Mouse (Mus musculus): ENCODE data around the gene Sumf1. TPM values are rescaled to one million over a fixed set of nuclear protein-coding genes. Genes with fewer than 3 reads are reported as not detected.

Sumf1 gene
- polyA plus RNA-seq, 1 experiment from 2014 or later: 13.0 TPM

- 70% methylated on average over 5 of the region's 5 CpGs for WGBS
Measured at GRCm38 (mm10) chr6:108222435-108222834, 37.1 kb upstream of the Sumf1 start.

GRCm38 (mm10) chr6:108217987-108218386, 32.6 kb upstream of the Sumf1 start:
- 0 out of 2 replicates have a peak, but pooled peaks cover 10% of the 10 kb centered on the region for H3K4me1 ChIP-seq
- WGBS: 91% methylated on average over 3 of the region's 3 CpGs
- no peak for ATAC-seq (ENCODE audit: low FRiP score, low read depth)
- no peak overlapping the region for H3K4me2 ChIP-seq (replicated peaks)
- H3K4me3 ChIP-seq: no peak overlapping the region
- no peaks in the 10 kb centered on the region for H3K27me3 ChIP-seq (replicated peaks)
- H3K36me3 ChIP-seq: no peaks in the 10 kb centered on the region
- no peak overlapping the region for H3K9ac ChIP-seq
- no peaks in the 10 kb centered on the region for H3K9me3 ChIP-seq
- H3K27ac ChIP-seq: no peak overlapping the region

More at GRCm38 (mm10) chr6:108222435-108222834, 37.1 kb upstream of the Sumf1 start:
- no peaks in the 10 kb centered on the region for H3K4me1 ChIP-seq
- no peak for ATAC-seq (ENCODE audit: low FRiP score, low read depth)
- H3K9me3 ChIP-seq: no peaks in the 10 kb centered on the region
- H3K27ac ChIP-seq: no peak overlapping the region
- no peak overlapping the region for H3K9ac ChIP-seq
- H3K4me3 ChIP-seq: no peak overlapping the region
- no peak overlapping the region for H3K4me2 ChIP-seq (replicated peaks)
- no peaks in the 10 kb centered on the region for H3K36me3 ChIP-seq
- no peaks in the 10 kb centered on the region for H3K27me3 ChIP-seq (replicated peaks)

- 93% methylated on average over 8 of the region's 8 CpGs for WGBS
- no peak for ATAC-seq (ENCODE audit: low FRiP score, low read depth)
- Histone ChIP-seq H3K4me1 (0 out of 2 replicates have a peak, but pooled peaks cover 10% of the 10 kb centered on the region), H3K27me3 (replicated peaks) (no peaks in the 10 kb centered on the region), H3K9me3 (no peaks in the 10 kb centered on the region), H3K27ac (no peak overlapping the region), H3K4me2 (replicated peaks) (no peak overlapping the region), H3K4me3 (no peak overlapping the region), H3K36me3 (no peaks in the 10 kb centered on the region), H3K9ac (no peak overlapping the region)
Measured at GRCm38 (mm10) chr6:108216832-108217231, 31.4 kb upstream of the Sumf1 start.

DNA sequence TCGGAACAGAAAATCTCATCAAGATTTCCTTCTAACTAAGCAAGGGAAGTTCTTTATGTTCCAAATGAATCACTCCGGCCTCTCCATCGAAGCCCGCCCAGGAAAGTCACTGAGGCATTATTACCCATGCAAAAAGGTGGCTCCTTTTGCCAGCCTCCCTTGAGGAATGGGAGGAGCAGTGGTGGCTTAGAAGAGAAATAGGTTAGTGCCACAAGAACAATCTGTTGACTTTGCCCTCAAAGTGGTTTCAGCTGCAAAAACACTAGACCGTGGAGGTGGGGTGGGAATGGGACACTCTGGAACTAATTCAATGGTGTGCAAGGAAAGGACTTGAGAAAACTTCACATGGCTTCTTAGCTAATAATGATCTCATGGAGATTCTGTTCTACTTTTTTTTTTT, 30.7 kb upstream of the Sumf1 start:
- no peak for ATAC-seq (ENCODE audit: low FRiP score, low read depth)
- H3K27me3 ChIP-seq (replicated peaks): no peaks in the 10 kb centered on the region
- WGBS: 75% methylated on average over 5 of the region's 5 CpGs
- H3K36me3 ChIP-seq: no peaks in the 10 kb centered on the region
- H3K4me3 ChIP-seq: no peak overlapping the region
- H3K4me2 ChIP-seq (replicated peaks): no peak overlapping the region
- 0 out of 2 replicates have a peak, but pooled peaks cover 10% of the 10 kb centered on the region for H3K4me1 ChIP-seq
- H3K9ac ChIP-seq: no peak overlapping the region
- no peaks in the 10 kb centered on the region for H3K9me3 ChIP-seq
- H3K27ac ChIP-seq: no peak overlapping the region

- no peaks in the 10 kb centered on the region for H3K36me3 ChIP-seq
- no peak for ATAC-seq (ENCODE audit: low FRiP score, low read depth)
- H3K4me2 ChIP-seq (replicated peaks): peak overlapping the region; percentile 91
- H3K27ac ChIP-seq: no peak overlapping the region
- H3K4me3 ChIP-seq: peak overlapping the region; percentile 68
- WGBS: 14% methylated on average over 10 of the region's 10 CpGs
- no peaks in the 10 kb centered on the region for H3K27me3 ChIP-seq (replicated peaks)
- no peak overlapping the region for H3K9ac ChIP-seq
- H3K4me1 ChIP-seq: 0 out of 2 replicates have a peak, but pooled peaks cover 10% of the 10 kb centered on the region
- H3K9me3 ChIP-seq: no peaks in the 10 kb centered on the region
Measured at GRCm38 (mm10) chr6:108214294-108214925, 29.0 kb upstream of the Sumf1 start.

DNA sequence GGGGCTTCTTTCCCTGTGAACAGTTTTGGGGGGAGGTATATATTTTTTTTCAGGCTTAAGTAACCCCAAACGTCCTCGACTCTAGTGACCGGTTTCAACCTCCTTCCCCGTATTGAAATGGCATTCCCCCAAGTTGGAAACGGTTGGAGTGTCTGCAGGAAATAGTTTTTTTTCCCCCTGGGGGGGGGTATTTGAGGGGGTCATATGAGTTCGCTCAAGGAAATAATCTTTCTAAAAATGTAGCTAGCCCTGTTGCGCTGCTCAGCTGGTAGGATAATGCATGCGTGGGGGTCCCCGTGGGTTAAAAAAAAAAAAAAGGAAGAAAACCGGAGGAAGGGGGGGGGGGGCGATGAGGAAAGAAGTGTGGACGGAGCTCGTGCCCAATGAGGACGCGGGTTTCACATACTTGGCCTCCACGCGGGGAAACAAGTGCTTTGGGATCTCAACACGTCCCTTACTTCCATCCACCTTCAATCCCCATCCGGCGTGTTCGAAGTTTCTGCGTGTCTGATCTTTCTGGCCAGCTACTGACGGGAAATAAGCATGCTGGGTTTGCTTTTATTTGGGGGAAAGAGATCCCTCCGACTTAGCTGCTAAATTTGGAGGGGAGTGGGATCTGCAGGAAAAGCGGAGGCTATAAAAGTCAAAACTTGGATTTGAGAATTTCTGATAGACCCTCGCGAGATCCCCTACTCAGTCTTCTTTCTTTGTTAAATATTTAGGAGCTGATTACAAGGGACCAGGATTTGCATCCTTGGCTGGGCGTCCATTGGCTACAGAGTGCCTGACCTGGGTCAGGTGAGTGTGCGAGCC, 28.3 kb upstream of the Sumf1 start:
- peak overlapping the region; percentile 91 for H3K4me2 ChIP-seq (replicated peaks)
- no peaks in the 10 kb centered on the region for H3K36me3 ChIP-seq
- peak overlapping the region; percentile 68 for H3K4me3 ChIP-seq
- 0 out of 2 replicates have a peak, but pooled peaks cover 10% of the 10 kb centered on the region for H3K4me1 ChIP-seq
- ATAC-seq (ENCODE audit: low FRiP score, low read depth): 0 out of 2 replicates have a peak, but pooled peaks have one; percentile 1
- H3K9me3 ChIP-seq: no peaks in the 10 kb centered on the region
- WGBS: under 1% methylated on average over 28 of the region's 29 CpGs
- no peaks in the 10 kb centered on the region for H3K27me3 ChIP-seq (replicated peaks)
- H3K27ac ChIP-seq: no peak overlapping the region
- peak overlapping the region; percentile 59; the same call in 1 of the 2 replicates for H3K9ac ChIP-seq

- 0% methylated on average over 27 of the region's 27 CpGs for WGBS
- Histone ChIP-seq H3K27me3 (replicated peaks) (no peaks in the 10 kb centered on the region), H3K36me3 (no peaks in the 10 kb centered on the region), H3K4me3 (peak within 1 kb of the TSS; percentile 68), H3K4me1 (0 out of 2 replicates have a peak, but pooled peaks cover 10% of the 10 kb centered on the region), H3K27ac (no peak within 1 kb of the TSS), H3K4me2 (replicated peaks) (peak within 1 kb of the TSS; percentile 91), H3K9ac (peak within 1 kb of the TSS; percentile 59), H3K9me3 (no peaks in the 10 kb centered on the region)
- peak; percentile 100 for ATAC-seq (ENCODE audit: low FRiP score, low read depth)
Measured at GRCm38 (mm10) chr6:108212881-108213295, 27.5 kb upstream of the Sumf1 start, which contains the start of gene Itpr1. Itpr1 (plus strand) TSS chr6:108213096.

GRCm38 (mm10) chr6:108211896-108212880, 26.8 kb upstream of the Sumf1 start:
- Histone ChIP-seq H3K36me3 (no peaks in the 10 kb centered on the region), H3K9me3 (no peaks in the 10 kb centered on the region), H3K4me2 (replicated peaks) (peak overlapping the region; percentile 91), H3K27me3 (replicated peaks) (no peaks in the 10 kb centered on the region), H3K9ac (peak overlapping the region; percentile 34), H3K27ac (no peak overlapping the region), H3K4me3 (peak overlapping the region; percentile 68), H3K4me1 (0 out of 2 replicates have a peak, but pooled peaks cover 10% of the 10 kb centered on the region)
- 9% methylated on average over 36 of the region's 36 CpGs for WGBS
- ATAC-seq (ENCODE audit: low FRiP score, low read depth): peak; percentile 33

DNA sequence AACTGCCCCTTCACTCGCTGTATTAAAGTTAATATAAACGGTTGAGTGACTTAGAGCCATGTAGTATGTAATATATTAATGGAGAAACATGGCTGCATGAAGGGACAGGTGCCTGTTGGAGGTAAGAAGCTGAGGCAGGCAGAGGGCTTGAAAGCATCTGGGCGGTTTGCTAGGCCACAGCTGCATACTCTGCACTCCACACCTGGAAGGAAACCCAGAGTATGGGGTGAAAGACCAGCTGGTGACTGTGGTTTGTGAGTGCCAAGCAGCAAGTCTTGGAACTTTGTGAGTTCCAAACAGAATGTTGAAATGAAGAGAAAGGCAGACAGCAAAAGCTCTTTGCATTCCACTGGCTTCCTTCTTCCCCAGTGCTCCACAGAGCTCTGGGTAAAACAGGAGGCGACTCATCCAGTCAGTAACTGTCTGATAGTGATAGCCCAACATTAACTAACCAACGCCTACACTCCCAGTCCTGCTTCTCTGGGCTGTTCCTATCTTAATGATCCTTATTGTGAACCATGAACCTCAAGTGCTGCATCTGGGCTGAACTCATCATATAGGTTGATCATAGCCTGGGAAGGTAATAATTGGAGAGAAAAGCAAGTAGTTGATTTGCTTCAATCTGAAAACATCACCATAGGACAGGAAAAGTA, 21.7 kb upstream of the Sumf1 start:
- ATAC-seq (ENCODE audit: low FRiP score, low read depth): no peak
- Histone ChIP-seq H3K4me3 (no peak overlapping the region), H3K9me3 (no peaks in the 10 kb centered on the region), H3K36me3 (no peaks in the 10 kb centered on the region), H3K4me1 (no peaks in the 10 kb centered on the region), H3K4me2 (replicated peaks) (no peak overlapping the region), H3K27ac (no peak overlapping the region), H3K9ac (no peak overlapping the region), H3K27me3 (replicated peaks) (no peaks in the 10 kb centered on the region)
- WGBS: 80% methylated on average over 5 of the region's 5 CpGs

DNA sequence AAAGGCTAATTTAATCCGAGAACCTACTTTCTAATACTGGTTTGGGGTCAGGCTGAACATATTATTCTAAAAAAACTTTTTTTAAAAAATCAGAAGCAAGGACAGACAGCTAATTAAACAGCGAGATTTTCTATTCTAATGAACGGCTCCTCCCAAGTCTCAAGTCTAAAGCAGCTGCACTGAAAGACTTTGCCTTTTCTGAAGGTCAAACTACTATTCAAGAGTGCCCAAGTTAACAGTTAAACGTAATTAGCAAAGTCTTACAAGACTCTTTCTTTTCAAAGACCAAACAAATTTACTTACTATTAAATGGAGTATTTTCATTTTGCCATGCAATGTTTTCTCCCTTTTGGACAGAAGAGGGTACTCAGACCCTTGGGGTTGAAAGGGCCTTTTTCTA, 20.8 kb upstream of the Sumf1 start:
- H3K9me3 ChIP-seq: no peaks in the 10 kb centered on the region
- H3K4me1 ChIP-seq: no peaks in the 10 kb centered on the region
- H3K36me3 ChIP-seq: no peaks in the 10 kb centered on the region
- H3K9ac ChIP-seq: no peak overlapping the region
- no peaks in the 10 kb centered on the region for H3K27me3 ChIP-seq (replicated peaks)
- ATAC-seq (ENCODE audit: low FRiP score, low read depth): no peak
- no peak overlapping the region for H3K4me3 ChIP-seq
- WGBS: 79% methylated on average over 4 of the region's 4 CpGs
- no peak overlapping the region for H3K4me2 ChIP-seq (replicated peaks)
- H3K27ac ChIP-seq: no peak overlapping the region

DNA sequence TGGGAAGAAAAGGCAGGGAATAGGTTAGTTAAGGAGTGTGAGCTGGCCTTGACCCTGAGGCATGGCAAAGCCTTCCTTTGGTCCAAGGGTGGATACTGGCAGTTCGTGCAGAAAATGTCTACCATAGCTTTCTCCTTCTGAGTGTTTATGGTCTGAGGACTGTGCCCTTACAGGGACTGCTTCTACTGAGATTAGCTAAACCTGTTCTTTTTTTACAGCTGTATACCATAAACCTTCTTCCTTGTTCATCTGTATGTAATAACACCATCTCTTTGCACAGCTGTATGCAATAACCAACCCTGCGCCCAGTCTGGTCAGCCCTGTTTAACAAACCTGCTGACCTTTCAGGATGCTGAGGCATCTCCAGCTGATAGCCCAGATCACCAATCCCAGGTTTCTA, 18.9 kb upstream of the Sumf1 start:
- no peak for ATAC-seq (ENCODE audit: low FRiP score, low read depth)
- Histone ChIP-seq H3K9ac (no peak overlapping the region), H3K4me2 (replicated peaks) (no peak overlapping the region), H3K4me3 (no peak overlapping the region), H3K4me1 (no peaks in the 10 kb centered on the region), H3K36me3 (no peaks in the 10 kb centered on the region), H3K9me3 (0 out of 2 replicates have a peak, but pooled peaks cover 3% of the 10 kb centered on the region), H3K27ac (no peak overlapping the region), H3K27me3 (replicated peaks) (no peaks in the 10 kb centered on the region)
- WGBS: 89% methylated on average over 2 of the region's 2 CpGs
